Mouse (Mus musculus) ES-Bruce4 (cell line): ENCODE data around the gene Hnrnpul1.
"Not testable (repeated sequence)": the region's sequence is repeated elsewhere in the genome, so short reads cannot be mapped to it uniquely, and the experiment has no call there.

Experiments used
- CTCF ChIP-seq: IDR thresholded peaks from one replicate; pipeline ENCODE4 v1.8.1; 2011; ENCODE audit warnings: low read depth, low read length
- EP300 ChIP-seq: IDR thresholded peaks from 2 replicates; pipeline ENCODE4 v1.6.1; 2011; ENCODE audit warnings: low read depth, low read length; ENCODE audit not compliant: insufficient read depth

DNA sequence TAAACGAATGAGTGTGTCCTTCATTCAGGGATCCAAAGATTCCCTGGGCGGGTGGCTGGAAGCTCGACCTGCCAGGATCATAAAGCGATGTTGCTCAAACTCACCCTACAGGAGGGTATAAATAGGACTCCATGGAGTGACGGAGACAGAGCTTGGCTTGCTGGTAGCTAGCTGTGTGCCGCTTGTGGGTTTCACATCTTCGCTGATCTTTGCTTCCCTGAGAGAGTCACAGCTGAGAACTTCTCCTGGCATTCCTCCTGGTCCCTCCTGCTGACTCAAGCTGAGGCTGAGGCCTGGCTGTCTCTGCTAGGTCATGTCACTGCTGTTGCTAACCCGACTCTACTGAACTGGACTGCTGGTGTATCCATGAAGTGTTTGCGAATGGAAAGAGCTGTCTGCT is 38.4 kb upstream of the Hnrnpul1 start:
- TF ChIP-seq EP300, CTCF: not testable (repeated sequence)
